8 mouse cellular contexts compared by ENCODE assay signal in genomic region chr6:100833811-100834481, GRCm38 (mm10). TPM values are rescaled to one million over a fixed set of nuclear protein-coding genes. Genes with fewer than 3 reads are reported as not detected.
DNase-seq lines count a peak whose midpoint lies in the region; ATAC-seq and TF ChIP-seq lines count a peak whose summit lies in the region.

No protein-coding gene starts in this region.

- H3K27me3 ChIP-seq in heart, embryonic 10.5 days (ENCODE audit: insufficient read depth, poor library complexity, severe bottlenecking) = no peaks in the 10 kb centered on the region
- H3K27me3 ChIP-seq in kidney, embryonic 15.5 days = no peaks in the 10 kb centered on the region
- no peaks in the 10 kb centered on the region for H3K27me3 ChIP-seq in splenic B cell, adult 2 months (ENCODE audit: control insufficient read depth, insufficient read depth, low read length, poor library complexity, severe bottlenecking)

- H3K36me3 ChIP-seq in heart, embryonic 10.5 days = peaks cover 38% of the 10 kb centered on the region
- H3K36me3 ChIP-seq in kidney, embryonic 15.5 days = peaks cover 38% of the 10 kb centered on the region
- peaks cover 8% of the 10 kb centered on the region; the same call in 1 of the 2 replicates for H3K36me3 ChIP-seq in splenic B cell, adult 2 months (ENCODE audit: control insufficient read depth, insufficient read depth, low read length, poor library complexity, severe bottlenecking)

- peak overlapping the region; percentile 83 for H3K4me3 ChIP-seq in embryonic fibroblast, embryonic 13.5 days (ENCODE audit: insufficient read depth, low read length)
- H3K4me3 ChIP-seq in heart, embryonic 10.5 days = peak overlapping the region; percentile 91
- H3K4me3 ChIP-seq in kidney, embryonic 15.5 days (replicated peaks) = peak overlapping the region; percentile 86

- peak; percentile 89 for ATAC-seq in kidney, embryonic 15.5 days (replicated peaks; ENCODE audit: low FRiP score)
- 0 out of 2 replicates have a peak, but pooled peaks have one; percentile 14 for ATAC-seq in monocyte, adult 5-6 weeks (replicated peaks; ENCODE audit: insufficient number of reproducible peaks, low FRiP score, low TSS enrichment, poor library complexity, severe bottlenecking)

- TF ChIP-seq POLR2A in embryonic fibroblast, embryonic 13.5 days (IDR thresholded peaks at IDR 0.05; ENCODE audit: low read depth, low read length) = no peak; the same call in 1 of the 2 replicates

- peak overlapping the region; percentile 76 for H3K9ac ChIP-seq in kidney, embryonic 15.5 days

- peak; percentile 66 to 67 for DNase-seq in B cell, adult 2 months
- peak; percentile 74 for DNase-seq in brain, adult 2 months (ENCODE audit: low read depth, low spot score)
- DNase-seq in heart, embryonic 10.5 days (ENCODE audit: low spot score) = peak; percentile 81
- peak; percentile 66 for DNase-seq in liver
- peak; percentile 61 for DNase-seq in splenic B cell, adult 2 months (ENCODE audit: low read depth, low spot score)

- no peaks in the 10 kb centered on the region for H3K9me3 ChIP-seq in heart, embryonic 10.5 days
- no peaks in the 10 kb centered on the region for H3K9me3 ChIP-seq in kidney, embryonic 15.5 days (replicated peaks)

- peak overlapping the region; percentile 50 for H3K27ac ChIP-seq in embryonic fibroblast, embryonic 13.5 days (ENCODE audit: insufficient read depth, low read length)
- peak overlapping the region; percentile 97 for H3K27ac ChIP-seq in heart, embryonic 10.5 days
- peak overlapping the region; percentile 88 for H3K27ac ChIP-seq in kidney, embryonic 15.5 days

- no peaks in the 10 kb centered on the region; the same call in 1 of the 2 replicates for H3K4me1 ChIP-seq in embryonic fibroblast, embryonic 13.5 days (ENCODE audit: control insufficient read depth, insufficient read depth, low read length)
- peaks cover 6% of the 10 kb centered on the region; the same call in 1 of the 2 replicates for H3K4me1 ChIP-seq in heart, embryonic 10.5 days
- H3K4me1 ChIP-seq in kidney, embryonic 15.5 days = peaks cover 15% of the 10 kb centered on the region; the same call in 1 of the 2 replicates

- peak overlapping the region; percentile 63 for H3K4me2 ChIP-seq in kidney, embryonic 15.5 days

- WGBS in heart, embryonic 10.5 days = 2% methylated on average over 43 of the region's 72 CpGs
- WGBS in kidney, embryonic 15.5 days = under 1% methylated on average over 59 of the region's 72 CpGs

- TF ChIP-seq CTCF in embryonic fibroblast, embryonic 13.5 days (IDR thresholded peaks at IDR 0.05; ENCODE audit: borderline replicate concordance, insufficient read depth, low read length) = no peak

RNA-seq across cellular contexts. Expression of gene Ppp4r2, which starts 0.5 kb away (rescaled TPM):
- polyA plus RNA-seq in embryonic fibroblast, embryonic 13.5 days (2011; ENCODE audit: insufficient read length, low read depth, missing spikeins) = 136 and 155 TPM in 2 replicates
- 15.2 and 20.3 TPM in 2 replicates for polyA plus RNA-seq in heart, embryonic 10.5 days (2016; fragmentation: Nextera tagmentation; extraction: Ambion mirVana)
- 21.5 and 22.6 TPM in 2 replicates for polyA plus RNA-seq in kidney, embryonic 15.5 days (2015; fragmentation: Nextera tagmentation; extraction: Ambion mirVana)
- 121 to 148 TPM (median 146 TPM) in 3 replicates for total RNA-seq in monocyte, adult 5-6 weeks (2017)

Comparison
In these comparisons a context has a peak if more than half of its experiments do, and no peak if none do; other contexts are left out.
1. Peak in every context shown above with its lines: DNase-seq, ATAC-seq, H3K4me3 ChIP-seq and H3K27ac ChIP-seq.